Mouse (Mus musculus) E14TG2a.4 (cell line): Measurements from ENCODE around the gene Epop.

Experiments
- H3K27me3 ChIP-seq: 2 replicates; pipeline ENCODE4 v1.6.1; 2014; ENCODE audit warnings: low read length, control low read depth; ENCODE audit not compliant: insufficient read depth
- H3K36me3 ChIP-seq: 2 replicates; pipeline ENCODE4 v1.6.1; 2014; ENCODE audit warnings: low read length, control low read depth; ENCODE audit not compliant: insufficient read depth
- H3K4me1 ChIP-seq: replicated peaks from 2 replicates; pipeline ENCODE4 v1.6.1; 2014; ENCODE audit warnings: low read depth, low read length, control low read depth
- H3K4me3 ChIP-seq: replicated peaks from 2 replicates; pipeline ENCODE4 v1.5.1; 2014; ENCODE audit warnings: mild to moderate bottlenecking, low read length
- H3K9me3 ChIP-seq: 2 replicates; pipeline ENCODE4 v1.6.1; 2014; ENCODE audit warnings: low read length, control low read depth
- CTCF ChIP-seq: conservative IDR thresholded peaks from 2 replicates; pipeline ENCODE4 v1.5.1; 2014; ENCODE audit warnings: low read length
- NANOG ChIP-seq: IDR thresholded peaks from 2 replicates; pipeline ENCODE4 v1.6.1; 2014; ENCODE audit warnings: borderline replicate concordance, low read length, mixed read lengths
- POU5F1 ChIP-seq: IDR thresholded peaks from 2 replicates; pipeline ENCODE4 v1.6.1; 2014; ENCODE audit warnings: low read length, borderline replicate concordance

The Epop gene

DNA sequence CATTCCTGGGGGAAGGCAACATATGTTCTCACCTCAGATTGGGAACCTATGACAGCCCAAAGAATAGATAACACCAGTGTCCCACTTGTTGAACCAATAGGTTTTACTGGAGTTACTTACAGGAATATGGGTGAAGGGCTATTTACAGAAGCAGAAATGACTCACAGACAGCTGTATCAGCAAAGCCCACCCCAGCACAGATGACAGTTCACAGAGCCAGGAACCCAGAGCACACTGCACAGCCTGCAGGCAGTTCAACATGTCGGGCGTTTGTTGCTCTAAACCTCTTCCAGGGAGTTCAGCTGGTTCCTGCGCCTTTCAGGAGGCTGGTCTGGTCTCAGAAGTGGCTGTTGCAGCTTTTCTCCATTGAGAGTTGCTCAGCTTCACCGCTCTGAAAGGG is 14.2 kb downstream of the Epop start:
- Histone ChIP-seq H3K9me3 (no peaks in the 10 kb centered on the region), H3K4me3 (no peak overlapping the region), H3K4me1 (peaks cover 62% of the 10 kb centered on the region), H3K36me3 (peaks cover 98% of the 10 kb centered on the region), H3K27me3 (no peaks in the 10 kb centered on the region)
- TF ChIP-seq CTCF (no peak), POU5F1 (no peak), NANOG (no peak)

DNA sequence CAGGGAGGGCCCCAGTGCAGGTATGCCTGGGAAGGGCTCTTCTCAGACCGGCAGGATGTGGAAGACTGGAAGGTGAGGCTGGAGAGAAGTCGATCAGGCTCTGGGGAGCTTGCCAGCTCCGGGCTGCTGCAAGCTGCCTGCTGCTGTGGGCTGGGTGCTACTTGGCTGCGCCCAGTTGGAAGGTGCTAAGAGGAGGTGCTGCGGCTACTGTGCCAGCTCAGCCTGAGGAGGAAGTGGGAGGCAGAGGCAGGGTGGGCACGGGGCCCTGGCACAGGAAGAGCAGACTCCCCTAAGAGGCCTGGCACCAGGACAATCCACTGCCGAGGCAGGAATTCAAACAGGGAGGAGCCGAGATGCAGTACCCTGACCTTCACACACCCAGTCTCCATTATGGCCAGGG is 18.4 kb downstream of the Epop start:
- peaks cover 97% of the 10 kb centered on the region for H3K36me3 ChIP-seq

DNA sequence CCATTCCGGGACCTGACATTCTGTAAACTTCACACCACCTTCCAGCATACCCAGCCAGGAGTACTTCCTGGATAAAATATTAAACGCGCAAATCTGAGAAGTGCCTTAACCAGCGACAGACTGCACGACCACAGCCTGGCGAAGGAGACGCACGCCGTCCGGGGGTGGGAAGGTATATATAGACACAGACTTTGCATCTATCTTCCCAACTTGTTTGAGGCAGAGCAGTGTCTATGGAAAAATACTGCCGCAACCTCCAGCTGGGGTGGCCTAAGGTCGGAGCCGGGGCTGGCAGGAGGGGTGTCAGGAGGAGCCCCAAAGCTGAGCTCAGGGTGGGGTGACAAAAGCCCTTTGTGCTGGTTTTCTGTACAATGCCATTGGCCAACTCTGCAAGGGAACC is 19.8 kb downstream of the Epop start:
- H3K9me3 ChIP-seq: no peaks in the 10 kb centered on the region
- TF ChIP-seq NANOG (no peak), POU5F1 (no peak), CTCF (no peak)
- H3K36me3 ChIP-seq: peaks cover 97% of the 10 kb centered on the region
- H3K4me1 ChIP-seq: peaks cover 83% of the 10 kb centered on the region
- H3K27me3 ChIP-seq: no peaks in the 10 kb centered on the region
- no peak overlapping the region for H3K4me3 ChIP-seq

More for the DNA sequence above, 18.4 kb downstream of the Epop start:
- Histone ChIP-seq H3K4me1 (peaks cover 75% of the 10 kb centered on the region), H3K9me3 (no peaks in the 10 kb centered on the region), H3K4me3 (no peak overlapping the region), H3K27me3 (no peaks in the 10 kb centered on the region)
- no peak for TF ChIP-seq POU5F1
- TF ChIP-seq CTCF: no peak
- TF ChIP-seq NANOG: no peak

DNA sequence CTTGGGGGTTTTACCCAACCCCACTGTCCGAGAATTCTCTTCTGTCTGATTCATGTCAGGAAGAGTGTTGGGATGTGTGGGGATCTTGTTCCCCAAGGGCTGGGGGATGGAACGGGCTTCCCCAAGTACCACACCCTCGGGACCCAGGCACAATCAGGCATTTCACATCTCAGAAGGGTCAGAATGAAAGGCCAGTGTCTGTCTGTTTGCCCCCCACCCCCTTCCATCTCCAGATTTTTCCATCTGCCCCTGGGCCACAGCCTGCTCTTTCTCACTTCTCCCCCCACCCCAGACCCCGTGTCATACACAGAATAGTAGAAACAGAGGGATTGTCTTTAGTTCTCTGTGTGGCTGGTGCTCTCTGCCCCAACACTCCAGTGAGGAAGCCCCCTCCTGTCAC is 20.6 kb downstream of the Epop start:
- H3K4me3 ChIP-seq: 0 out of 2 replicates have a peak overlapping the region, but pooled peaks have one; percentile 7
- H3K27me3 ChIP-seq: no peaks in the 10 kb centered on the region
- H3K4me1 ChIP-seq: peaks cover 90% of the 10 kb centered on the region
- H3K36me3 ChIP-seq: peaks cover 95% of the 10 kb centered on the region
- no peaks in the 10 kb centered on the region for H3K9me3 ChIP-seq
- no peak for TF ChIP-seq POU5F1
- TF ChIP-seq CTCF: no peak
- no peak for TF ChIP-seq NANOG

DNA sequence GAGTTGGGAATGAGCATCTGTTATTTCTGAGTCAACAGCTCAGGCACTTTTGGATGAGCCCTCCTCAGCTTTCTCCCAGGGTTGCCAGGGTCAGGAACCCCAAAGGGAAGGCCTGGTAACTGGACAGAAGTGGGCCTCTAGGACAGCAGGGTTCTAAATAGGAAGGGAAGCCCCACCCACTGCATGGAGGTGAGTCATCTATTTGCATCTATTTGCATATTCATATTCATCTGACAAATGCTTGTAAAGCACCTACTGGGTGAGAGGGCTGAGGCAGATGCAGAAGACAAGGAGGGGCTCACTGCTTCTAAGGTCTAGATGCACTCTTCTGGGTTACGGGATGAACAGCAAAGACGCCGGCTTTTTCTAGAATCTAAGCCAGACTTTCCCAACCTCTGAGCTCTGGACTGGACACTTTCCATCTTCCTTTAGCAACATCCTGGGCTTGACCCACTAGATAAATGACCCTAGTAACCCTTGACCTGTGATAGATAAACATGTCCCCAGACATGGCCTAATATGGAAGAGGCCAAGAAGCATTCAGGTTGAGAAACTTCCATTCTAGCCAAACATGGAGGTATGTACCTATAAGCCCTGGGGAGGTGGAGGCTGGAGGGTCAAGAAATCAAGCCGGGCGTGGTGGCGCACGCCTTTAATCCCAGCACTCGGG is 22.3 kb downstream of the Epop start:
- no peaks in the 10 kb centered on the region for H3K27me3 ChIP-seq
- TF ChIP-seq POU5F1 (peak; percentile 64; the same call in 1 of the 2 replicates), NANOG (no peak), CTCF (no peak)
- peaks cover 98% of the 10 kb centered on the region for H3K4me1 ChIP-seq
- peaks cover 91% of the 10 kb centered on the region for H3K36me3 ChIP-seq
- no peak overlapping the region for H3K4me3 ChIP-seq
- no peaks in the 10 kb centered on the region for H3K9me3 ChIP-seq

DNA sequence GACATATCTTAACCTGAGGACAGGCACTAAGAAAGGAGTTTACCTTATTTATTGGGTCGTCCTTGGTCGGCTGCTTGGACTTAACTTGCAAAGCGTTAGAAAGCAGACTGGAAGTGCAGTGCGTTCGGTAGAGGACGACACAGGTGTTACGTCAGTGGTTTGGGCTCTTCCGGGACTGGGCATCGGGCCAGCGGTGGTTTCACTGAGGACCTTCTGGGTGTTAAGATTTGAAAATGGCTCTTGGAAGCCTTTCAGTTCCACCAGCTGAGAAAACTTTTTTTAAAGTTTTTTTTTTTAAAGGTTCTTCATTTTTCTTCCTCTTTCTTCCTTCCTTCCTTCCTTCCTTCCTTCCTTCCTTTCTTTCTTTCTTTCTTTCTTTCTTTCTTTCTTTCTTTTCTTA is 25.6 kb downstream of the Epop start:
- H3K27me3 ChIP-seq: no peaks in the 10 kb centered on the region
- H3K4me3 ChIP-seq: 0 out of 2 replicates have a peak overlapping the region, but pooled peaks have one; percentile 20
- TF ChIP-seq CTCF (no peak), NANOG (no peak), POU5F1 (no peak)
- no peaks in the 10 kb centered on the region for H3K9me3 ChIP-seq
- H3K36me3 ChIP-seq: peaks cover 73% of the 10 kb centered on the region
- peaks cover 92% of the 10 kb centered on the region for H3K4me1 ChIP-seq

DNA sequence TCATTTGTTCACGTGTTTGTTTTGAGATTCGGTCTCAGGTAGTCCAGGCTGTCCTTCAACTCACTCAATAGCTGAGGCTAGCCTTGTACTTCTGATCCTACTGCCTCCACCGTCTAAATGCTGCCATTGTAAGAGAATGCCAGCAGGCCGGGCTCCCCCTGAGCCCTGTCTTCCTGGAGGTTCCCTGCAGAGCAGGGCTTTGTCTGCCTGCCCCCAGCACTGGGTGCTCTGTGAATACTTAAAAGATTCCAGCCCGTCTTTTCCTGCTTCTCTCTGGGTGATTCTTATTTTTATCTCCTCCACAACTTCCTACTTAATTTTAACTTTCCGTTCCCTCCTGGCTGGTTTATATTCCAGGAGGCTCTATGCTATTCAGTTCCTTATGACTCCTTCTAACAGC is 27.3 kb downstream of the Epop start:
- H3K27me3 ChIP-seq: no peaks in the 10 kb centered on the region
- TF ChIP-seq CTCF (no peak), NANOG (no peak), POU5F1 (no peak)

DNA sequence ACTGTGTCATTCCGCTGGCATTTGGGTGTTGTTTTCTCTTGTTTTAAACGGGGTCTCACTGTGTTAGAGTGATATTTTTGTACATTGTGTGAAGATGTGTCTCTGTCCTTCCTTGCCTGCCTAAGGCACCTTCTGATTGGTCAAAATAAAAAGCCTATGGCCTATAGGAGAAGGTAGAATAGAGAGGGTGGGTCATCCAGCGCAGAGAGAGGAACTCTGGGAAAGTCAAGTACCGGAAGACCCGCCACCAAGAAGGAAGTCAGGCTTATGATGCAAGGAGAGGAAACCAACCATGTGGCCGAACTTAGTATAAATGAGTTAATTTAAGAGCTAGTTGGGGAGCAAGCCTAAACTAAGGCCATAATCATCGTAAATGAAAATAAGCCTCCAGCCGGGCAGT is 30.4 kb downstream of the Epop start:
- no peaks in the 10 kb centered on the region for H3K27me3 ChIP-seq
- H3K4me3 ChIP-seq: peak overlapping the region; percentile 95
- no peak for TF ChIP-seq CTCF
- TF ChIP-seq POU5F1: no peak
- TF ChIP-seq NANOG: no peak
- peaks cover 28% of the 10 kb centered on the region for H3K36me3 ChIP-seq
- H3K4me1 ChIP-seq: peaks cover 55% of the 10 kb centered on the region
- no peaks in the 10 kb centered on the region for H3K9me3 ChIP-seq

More for the DNA sequence above, 27.3 kb downstream of the Epop start:
- Histone ChIP-seq H3K36me3 (peaks cover 57% of the 10 kb centered on the region), H3K9me3 (no peaks in the 10 kb centered on the region), H3K4me3 (peak overlapping the region; percentile 53), H3K4me1 (peaks cover 76% of the 10 kb centered on the region)
